31 mouse cellular contexts compared by ENCODE assay signal in the genomic region with DNA sequence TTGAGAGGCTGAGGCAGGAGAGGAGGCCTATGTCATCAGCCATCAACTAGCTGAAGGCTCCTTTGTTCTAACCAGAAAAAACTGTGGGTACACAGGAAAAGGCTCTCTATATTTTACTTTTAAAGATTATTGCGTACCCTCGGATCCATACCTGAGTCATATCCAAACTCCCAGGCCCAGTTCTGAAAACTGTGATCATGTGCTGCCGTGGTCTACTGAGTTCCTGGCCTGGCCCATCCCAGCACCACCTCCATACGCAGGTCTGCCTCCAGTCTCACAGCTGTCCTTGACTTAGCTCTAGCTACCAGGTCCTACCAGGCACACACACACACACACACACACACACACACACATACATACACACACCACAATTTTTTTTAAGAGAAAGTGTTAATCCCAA.
"Had no signal": no experiment of that assay in that cellular context is flagged by ENCODE, and none has a peak within 500 bp of the region (broad histone marks: within the 10 kb centered on the region; RNA-seq: fewer than 3 reads in every experiment).

No protein-coding gene starts in this region.

- ATAC-seq: liver, embryonic 12.5 days; liver, postnatal 0 days; lung, postnatal 0 days; midbrain, embryonic 13.5 days; midbrain, embryonic 15.5 days; midbrain, embryonic 16.5 days had no signal

- H3K4me1 ChIP-seq: lung, embryonic 15.5 days; midbrain, embryonic 12.5 days; midbrain, embryonic 13.5 days; midbrain, embryonic 15.5 days; neural tube, embryonic 12.5 days had no signal

- DNase-seq: left cerebral cortex, postnatal 4 days; liver; liver, embryonic 13.5 days; liver, postnatal 0 days; lung, adult 18-20 months; lung, adult 2 months; lung, embryonic 14.5 days; lung, postnatal 10 days; lung, postnatal 14 days; lung, postnatal 36 days; lung, postnatal 4 days; midbrain, embryonic 14.5 days had no signal

- H3K27ac ChIP-seq: limb, embryonic 10.5 days; limb, embryonic 12.5 days; liver, embryonic 12.5 days; liver, embryonic 13.5 days; liver, embryonic 14.5 days; liver, embryonic 15.5 days; lung, embryonic 15.5 days; macrophage; midbrain, embryonic 10.5 days; midbrain, embryonic 12.5 days; midbrain, embryonic 13.5 days; midbrain, embryonic 15.5 days; neural tube, embryonic 12.5 days had no signal

- H3K27me3 ChIP-seq: limb, embryonic 12.5 days; limb, embryonic 13.5 days; limb, embryonic 15.5 days; liver, embryonic 12.5 days; liver, embryonic 13.5 days; liver, embryonic 15.5 days; lung, embryonic 15.5 days; midbrain, embryonic 12.5 days; midbrain, embryonic 13.5 days; midbrain, embryonic 15.5 days; neural tube, embryonic 12.5 days had no signal

- H3K9me3 ChIP-seq: limb, embryonic 10.5 days; limb, embryonic 12.5 days; limb, embryonic 13.5 days; limb, embryonic 15.5 days; liver, embryonic 12.5 days; liver, embryonic 13.5 days; liver, embryonic 15.5 days; lung, embryonic 15.5 days; midbrain, embryonic 10.5 days; midbrain, embryonic 12.5 days; midbrain, embryonic 13.5 days; midbrain, embryonic 15.5 days; neural tube, embryonic 12.5 days had no signal

- H3K4me2 ChIP-seq: limb, embryonic 12.5 days; limb, embryonic 13.5 days; limb, embryonic 15.5 days; liver, embryonic 11.5 days; liver, embryonic 12.5 days; liver, embryonic 13.5 days; liver, embryonic 15.5 days; lung, embryonic 14.5 days; lung, embryonic 15.5 days; midbrain, embryonic 12.5 days; midbrain, embryonic 13.5 days; midbrain, embryonic 15.5 days; neural tube, embryonic 12.5 days had no signal

- H3K36me3 ChIP-seq: limb, embryonic 10.5 days; limb, embryonic 12.5 days; limb, embryonic 13.5 days; limb, embryonic 15.5 days; liver, embryonic 12.5 days; liver, embryonic 13.5 days; liver, embryonic 15.5 days; lung, embryonic 15.5 days; midbrain, embryonic 10.5 days; midbrain, embryonic 12.5 days; midbrain, embryonic 13.5 days; midbrain, embryonic 15.5 days; neural tube, embryonic 12.5 days had no signal

- H3K9ac ChIP-seq: limb, embryonic 12.5 days; limb, embryonic 13.5 days; limb, embryonic 15.5 days; liver, embryonic 12.5 days; liver, embryonic 13.5 days; liver, embryonic 14.5 days; liver, embryonic 15.5 days; liver, postnatal 0 days; lung, embryonic 14.5 days; lung, embryonic 15.5 days; midbrain, embryonic 12.5 days; midbrain, embryonic 13.5 days; midbrain, embryonic 15.5 days; neural tube, embryonic 12.5 days had no signal

- H3K4me3 ChIP-seq: limb, embryonic 10.5 days; limb, embryonic 12.5 days; limb, embryonic 13.5 days; limb, embryonic 15.5 days; liver, embryonic 12.5 days; liver, embryonic 13.5 days; liver, embryonic 15.5 days; lung, embryonic 15.5 days; megakaryocyte, embryonic 14.5 days; midbrain, embryonic 10.5 days; midbrain, embryonic 12.5 days; midbrain, embryonic 13.5 days; midbrain, embryonic 15.5 days; myocyte; neural tube, embryonic 12.5 days had no signal
